Mouse (Mus musculus): ENCODE measurements at regions not wholly inside any gene's neighbourhood (a gene's known extent, or its start where the extent isn't known, plus 50 kb on each side); places are given as distances from the start of the nearest gene placed in this dataset.

- H3K9me3 ChIP-seq (ENCODE audit: low read length), result peaks cover 12% of the 10 kb centered on the region
- no peaks in the 10 kb centered on the region for H3K36me3 ChIP-seq (ENCODE audit: insufficient read depth, low read length)
- no peaks in the 10 kb centered on the region for H3K4me1 ChIP-seq (replicated peaks; ENCODE audit: low read depth, low read length)
- TF ChIP-seq CTCF (conservative IDR thresholded peaks at IDR 0.05; ENCODE audit: low read length), result no peak
- TF ChIP-seq NANOG (IDR thresholded peaks at IDR 0.05; ENCODE audit: borderline replicate concordance, low read length), result no peak
- TF ChIP-seq POU5F1 (IDR thresholded peaks at IDR 0.05; ENCODE audit: borderline replicate concordance, low read length), result no peak
- no peak overlapping the region for H3K4me3 ChIP-seq (replicated peaks; ENCODE audit: low read length)
- no peaks in the 10 kb centered on the region for H3K27me3 ChIP-seq (ENCODE audit: insufficient read depth, low read length)
Measured at GRCm38 (mm10) chr1:75869414-75869813, 323.3 kb downstream of the Slc4a3 start.

GRCm38 (mm10) chr1:75869846-75870245, 323.8 kb downstream of the Slc4a3 start:
- H3K36me3 ChIP-seq (ENCODE audit: insufficient read depth, low read length), result no peaks in the 10 kb centered on the region
- no peak for TF ChIP-seq NANOG (IDR thresholded peaks at IDR 0.05; ENCODE audit: borderline replicate concordance, low read length)
- TF ChIP-seq POU5F1 (IDR thresholded peaks at IDR 0.05; ENCODE audit: borderline replicate concordance, low read length), result no peak
- no peak for TF ChIP-seq CTCF (conservative IDR thresholded peaks at IDR 0.05; ENCODE audit: low read length)

GRCm38 (mm10) chr1:75873911-75874310, 327.8 kb downstream of the Slc4a3 start:
- Histone ChIP-seq H3K9me3 (ENCODE audit: low read length) (peaks cover 9% of the 10 kb centered on the region), H3K4me1 (replicated peaks; ENCODE audit: low read depth, low read length) (no peaks in the 10 kb centered on the region), H3K4me3 (replicated peaks; ENCODE audit: low read length) (no peak overlapping the region), H3K36me3 (ENCODE audit: insufficient read depth, low read length) (no peaks in the 10 kb centered on the region), H3K27me3 (ENCODE audit: insufficient read depth, low read length) (no peaks in the 10 kb centered on the region)
- TF ChIP-seq NANOG (IDR thresholded peaks at IDR 0.05; ENCODE audit: borderline replicate concordance, low read length) (no peak), CTCF (conservative IDR thresholded peaks at IDR 0.05; ENCODE audit: low read length) (no peak), POU5F1 (IDR thresholded peaks at IDR 0.05; ENCODE audit: borderline replicate concordance, low read length) (no peak)

More at GRCm38 (mm10) chr1:75869846-75870245, 323.8 kb downstream of the Slc4a3 start:
- Histone ChIP-seq H3K27me3 (ENCODE audit: insufficient read depth, low read length) (no peaks in the 10 kb centered on the region), H3K4me1 (replicated peaks; ENCODE audit: low read depth, low read length) (no peaks in the 10 kb centered on the region), H3K9me3 (ENCODE audit: low read length) (peaks cover 9% of the 10 kb centered on the region), H3K4me3 (replicated peaks; ENCODE audit: low read length) (no peak overlapping the region)

- Histone ChIP-seq H3K4me1 (replicated peaks; ENCODE audit: low read depth, low read length) (no peaks in the 10 kb centered on the region), H3K27me3 (ENCODE audit: insufficient read depth, low read length) (no peaks in the 10 kb centered on the region), H3K4me3 (replicated peaks; ENCODE audit: low read length) (no peak overlapping the region), H3K36me3 (ENCODE audit: insufficient read depth, low read length) (no peaks in the 10 kb centered on the region), H3K9me3 (ENCODE audit: low read length) (peaks cover 9% of the 10 kb centered on the region)
- TF ChIP-seq POU5F1 (IDR thresholded peaks at IDR 0.05; ENCODE audit: borderline replicate concordance, low read length) (no peak), CTCF (conservative IDR thresholded peaks at IDR 0.05; ENCODE audit: low read length) (no peak), NANOG (IDR thresholded peaks at IDR 0.05; ENCODE audit: borderline replicate concordance, low read length) (no peak)
Measured at GRCm38 (mm10) chr1:75877209-75877608, 331.1 kb downstream of the Slc4a3 start.

- Histone ChIP-seq H3K27me3 (ENCODE audit: insufficient read depth, low read length) (no peaks in the 10 kb centered on the region), H3K4me3 (replicated peaks; ENCODE audit: low read length) (no peak overlapping the region), H3K9me3 (ENCODE audit: low read length) (no peaks in the 10 kb centered on the region), H3K4me1 (replicated peaks; ENCODE audit: low read depth, low read length) (peaks cover 37% of the 10 kb centered on the region), H3K36me3 (ENCODE audit: insufficient read depth, low read length) (no peaks in the 10 kb centered on the region)
- TF ChIP-seq CTCF (conservative IDR thresholded peaks at IDR 0.05; ENCODE audit: low read length) (no peak), NANOG (IDR thresholded peaks at IDR 0.05; ENCODE audit: borderline replicate concordance, low read length) (no peak), POU5F1 (IDR thresholded peaks at IDR 0.05; ENCODE audit: borderline replicate concordance, low read length) (no peak)
Measured at GRCm38 (mm10) chr1:75885632-75886031, 339.6 kb downstream of the Slc4a3 start.

GRCm38 (mm10) chr1:75888499-75889208, 342.6 kb downstream of the Slc4a3 start:
- no peak overlapping the region for H3K4me3 ChIP-seq (replicated peaks; ENCODE audit: low read length)
- no peaks in the 10 kb centered on the region for H3K36me3 ChIP-seq (ENCODE audit: insufficient read depth, low read length)
- H3K4me1 ChIP-seq (replicated peaks; ENCODE audit: low read depth, low read length), result peaks cover 37% of the 10 kb centered on the region
- no peaks in the 10 kb centered on the region for H3K27me3 ChIP-seq (ENCODE audit: insufficient read depth, low read length)
- H3K9me3 ChIP-seq (ENCODE audit: low read length), result peaks cover 14% of the 10 kb centered on the region
- no peak for TF ChIP-seq CTCF (conservative IDR thresholded peaks at IDR 0.05; ENCODE audit: low read length)
- peak; percentile 52; the same call in 1 of the 2 replicates for TF ChIP-seq NANOG (IDR thresholded peaks at IDR 0.05; ENCODE audit: borderline replicate concordance, low read length)

GRCm38 (mm10) chr1:75889847-75890591, 344.0 kb downstream of the Slc4a3 start:
- H3K4me3 ChIP-seq (replicated peaks; ENCODE audit: low read length), result no peak overlapping the region
- TF ChIP-seq POU5F1 (IDR thresholded peaks at IDR 0.05; ENCODE audit: borderline replicate concordance, low read length) (no peak), NANOG (IDR thresholded peaks at IDR 0.05; ENCODE audit: borderline replicate concordance, low read length) (no peak), CTCF (conservative IDR thresholded peaks at IDR 0.05; ENCODE audit: low read length) (no peak)
- no peaks in the 10 kb centered on the region for H3K27me3 ChIP-seq (ENCODE audit: insufficient read depth, low read length)
- H3K4me1 ChIP-seq (replicated peaks; ENCODE audit: low read depth, low read length), result peaks cover 37% of the 10 kb centered on the region
- no peaks in the 10 kb centered on the region for H3K36me3 ChIP-seq (ENCODE audit: insufficient read depth, low read length)
- H3K9me3 ChIP-seq (ENCODE audit: low read length), result peaks cover 28% of the 10 kb centered on the region

GRCm38 (mm10) chr1:75890636-75891276, 344.7 kb downstream of the Slc4a3 start:
- TF ChIP-seq NANOG (IDR thresholded peaks at IDR 0.05; ENCODE audit: borderline replicate concordance, low read length), result no peak
- no peak for TF ChIP-seq CTCF (conservative IDR thresholded peaks at IDR 0.05; ENCODE audit: low read length)
- TF ChIP-seq POU5F1 (IDR thresholded peaks at IDR 0.05; ENCODE audit: borderline replicate concordance, low read length), result no peak
- Histone ChIP-seq H3K9me3 (ENCODE audit: low read length) (peaks cover 28% of the 10 kb centered on the region), H3K4me3 (replicated peaks; ENCODE audit: low read length) (no peak overlapping the region), H3K4me1 (replicated peaks; ENCODE audit: low read depth, low read length) (peaks cover 37% of the 10 kb centered on the region), H3K27me3 (ENCODE audit: insufficient read depth, low read length) (no peaks in the 10 kb centered on the region), H3K36me3 (ENCODE audit: insufficient read depth, low read length) (no peaks in the 10 kb centered on the region)
